Mouse (Mus musculus): ENCODE measurements at regions not wholly inside any gene's neighbourhood (a gene's known extent, or its start where the extent isn't known, plus 50 kb on each side); places are given as distances from the start of the nearest gene placed in this dataset.

GRCm38 (mm10) chr6:28184781-28185180, 49.8 kb upstream of the Grm8 start:
- Histone ChIP-seq H3K9me3 (no peaks in the 10 kb centered on the region), H3K9ac (replicated peaks) (no peak overlapping the region), H3K27ac (replicated peaks) (no peak overlapping the region), H3K36me3 (no peaks in the 10 kb centered on the region), H3K4me1 (no peaks in the 10 kb centered on the region), H3K4me2 (replicated peaks) (no peak overlapping the region), H3K27me3 (no peaks in the 10 kb centered on the region), H3K4me3 (no peak overlapping the region)
- peak; percentile 63 for ATAC-seq (replicated peaks)
- WGBS, result 76% methylated on average over 5 of the region's 5 CpGs

Measured in forebrain, embryonic 15.5 days (tissue).